Mouse (Mus musculus) cerebellum, postnatal 14 days (tissue): ENCODE data around the gene Carns1.

Source experiments
- DNase-seq, 2 experiments: peaks; one replicate each; pipeline ENCODE4 v3.0.0; 2021; ENCODE audit warnings: mixed read lengths in 2 of 2

The Carns1 gene

DNA sequence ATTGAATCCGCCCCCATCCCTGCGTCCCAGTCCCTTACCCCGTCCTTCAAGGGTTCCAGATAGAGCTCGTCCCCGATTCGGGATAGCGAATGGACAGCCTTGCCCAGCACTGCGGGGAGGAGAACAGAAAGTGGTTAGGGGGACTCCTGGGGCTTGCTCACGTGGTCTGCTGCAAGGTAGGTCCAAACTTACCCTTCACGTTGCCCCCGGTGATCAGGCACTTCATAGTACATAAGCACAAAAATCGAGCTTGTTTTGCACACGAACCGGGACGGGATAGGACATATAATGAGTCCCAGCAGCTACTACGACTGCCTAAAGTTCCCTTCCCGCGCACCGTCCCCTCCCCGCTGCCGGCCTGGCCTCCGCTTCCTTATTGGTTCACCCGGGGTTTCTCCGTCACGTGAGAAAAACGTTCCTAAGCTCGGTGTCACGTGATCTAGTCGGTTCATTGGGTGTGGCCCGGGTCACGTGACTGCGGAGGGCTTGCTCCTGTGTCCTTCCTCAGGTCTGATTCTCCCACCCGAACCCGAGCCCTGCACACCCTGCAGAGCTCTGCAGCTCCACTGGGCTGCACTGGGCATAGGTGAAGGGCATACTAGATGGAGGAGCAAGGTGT lies 26.1 kb upstream of the Carns1 start, which contains the start of gene Rad9a:
Gene Rad9a (minus strand): TSS at position 372 of the 619 bp plus-strand sequence.
- DNase-seq = peak; percentile 97 to 98

- no peak for DNase-seq
These were observed 21.9 kb upstream of the Carns1 start for GRCm38 (mm10) chr19:4197180-4197579.

DNA sequence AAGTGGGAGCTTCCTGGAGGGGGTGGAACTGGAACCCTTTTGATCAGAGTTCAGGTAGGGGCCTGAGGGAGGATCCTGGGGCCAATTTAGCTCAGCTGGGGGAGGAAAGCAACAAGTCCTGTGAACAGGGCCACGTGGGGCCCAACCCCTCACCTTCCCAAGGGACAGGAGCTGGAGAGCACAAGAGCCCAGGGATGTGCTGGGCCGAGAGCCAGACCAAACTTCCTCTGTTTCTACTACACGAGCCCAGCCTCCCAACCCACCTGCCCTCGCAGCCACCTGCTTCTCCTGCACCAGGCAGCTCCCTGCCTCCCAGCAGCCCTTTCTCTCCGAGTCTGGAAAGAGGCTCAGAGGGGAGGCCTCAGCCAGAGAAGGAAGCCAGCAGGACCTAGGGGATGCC lies 21.3 kb upstream of the Carns1 start:
- no peak for DNase-seq

DNA sequence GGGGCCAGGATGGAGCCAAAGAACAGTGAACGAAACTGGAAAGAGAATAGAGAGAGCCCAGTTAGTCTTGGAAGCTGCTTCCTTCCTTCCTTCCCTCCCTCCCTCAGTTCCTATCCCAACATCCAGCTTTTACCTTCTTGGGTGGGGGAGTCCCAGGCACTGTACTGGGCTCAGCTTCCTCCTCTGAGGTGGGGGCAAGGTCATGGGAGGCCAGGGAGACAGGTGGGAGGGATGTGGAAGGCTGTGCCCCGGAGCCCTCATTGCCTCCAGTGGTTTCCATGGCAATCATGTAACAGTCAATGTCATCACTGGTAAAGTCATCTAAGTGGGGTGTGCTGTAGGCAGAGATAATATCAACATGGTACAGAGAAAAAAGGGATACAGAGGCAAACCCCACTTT lies 20.8 kb upstream of the Carns1 start:
- DNase-seq = no peak

DNA sequence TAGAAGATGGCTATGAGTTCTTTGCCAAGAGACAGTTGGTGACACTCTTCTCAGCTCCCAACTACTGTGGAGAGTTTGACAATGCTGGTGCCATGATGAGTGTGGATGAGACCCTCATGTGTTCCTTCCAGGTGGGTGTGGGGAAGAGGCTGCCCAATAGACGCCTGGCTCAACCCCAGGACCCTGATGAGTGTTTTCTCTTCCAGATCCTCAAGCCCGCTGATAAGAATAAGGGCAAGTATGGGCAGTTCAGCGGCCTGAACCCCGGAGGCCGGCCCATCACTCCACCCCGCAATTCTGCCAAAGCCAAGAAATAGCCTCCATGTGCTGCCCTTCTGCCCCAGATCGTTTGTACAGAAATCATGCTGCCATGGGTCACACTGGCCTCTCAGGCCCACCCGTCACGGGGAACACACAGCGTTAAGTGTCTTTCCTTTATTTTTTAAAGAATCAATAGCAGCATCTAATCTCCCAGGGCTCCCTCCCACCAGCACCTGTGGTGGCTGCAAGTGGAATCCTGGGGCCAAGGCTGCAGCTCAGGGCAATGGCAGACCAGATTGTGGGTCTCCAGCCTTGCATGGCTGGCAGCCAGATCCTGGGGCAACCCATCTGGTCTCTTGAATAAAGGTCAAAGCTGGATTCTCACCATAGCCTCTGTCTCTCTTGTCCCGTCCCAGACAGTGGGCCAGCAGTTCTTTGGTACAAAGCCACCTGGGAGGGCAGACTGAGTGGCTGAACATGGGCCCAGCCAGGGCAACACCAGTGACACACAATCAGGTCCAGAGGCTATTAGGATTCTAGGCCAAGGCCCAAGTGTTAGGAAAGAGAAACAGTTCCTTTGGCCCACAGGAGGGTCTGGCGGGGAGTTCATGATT lies 19.7 kb upstream of the Carns1 start:
- DNase-seq = peak; percentile 96 to 98

DNA sequence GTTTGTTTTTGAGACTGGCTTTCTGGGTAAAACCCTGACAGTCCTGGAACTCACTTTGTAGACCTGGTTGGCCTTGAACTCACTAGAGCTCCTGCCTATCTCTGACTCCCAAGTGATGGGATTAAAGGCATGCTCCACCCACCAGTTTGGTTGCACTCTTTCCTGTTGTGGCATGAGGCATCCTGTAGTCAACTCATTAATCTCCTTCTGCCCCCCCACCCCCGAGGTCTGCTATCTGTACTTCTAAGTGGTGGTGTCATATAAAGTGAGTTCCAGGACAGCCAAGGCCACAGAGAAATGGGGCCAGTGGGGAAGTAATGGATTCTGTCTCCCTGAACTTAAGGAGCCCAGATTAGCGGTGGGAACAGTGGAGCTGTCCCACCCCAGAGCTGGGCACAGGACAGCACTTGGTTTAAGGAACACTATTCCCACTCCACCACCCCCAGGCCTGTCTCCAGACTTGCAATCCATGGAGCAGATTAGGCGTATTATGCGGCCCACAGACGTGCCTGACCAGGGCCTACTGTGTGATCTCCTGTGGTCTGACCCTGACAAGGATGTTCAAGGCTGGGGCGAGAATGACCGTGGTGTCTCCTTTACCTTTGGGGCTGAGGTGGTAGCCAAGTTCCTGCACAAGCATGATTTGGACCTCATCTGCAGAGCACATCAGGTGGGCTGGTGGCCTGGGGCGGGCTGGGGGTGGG lies 18.9 kb upstream of the Carns1 start:
- DNase-seq = no peak

GRCm38 (mm10) chr19:4193129-4193528 lies 17.9 kb upstream of the Carns1 start:
- DNase-seq = no peak

DNA sequence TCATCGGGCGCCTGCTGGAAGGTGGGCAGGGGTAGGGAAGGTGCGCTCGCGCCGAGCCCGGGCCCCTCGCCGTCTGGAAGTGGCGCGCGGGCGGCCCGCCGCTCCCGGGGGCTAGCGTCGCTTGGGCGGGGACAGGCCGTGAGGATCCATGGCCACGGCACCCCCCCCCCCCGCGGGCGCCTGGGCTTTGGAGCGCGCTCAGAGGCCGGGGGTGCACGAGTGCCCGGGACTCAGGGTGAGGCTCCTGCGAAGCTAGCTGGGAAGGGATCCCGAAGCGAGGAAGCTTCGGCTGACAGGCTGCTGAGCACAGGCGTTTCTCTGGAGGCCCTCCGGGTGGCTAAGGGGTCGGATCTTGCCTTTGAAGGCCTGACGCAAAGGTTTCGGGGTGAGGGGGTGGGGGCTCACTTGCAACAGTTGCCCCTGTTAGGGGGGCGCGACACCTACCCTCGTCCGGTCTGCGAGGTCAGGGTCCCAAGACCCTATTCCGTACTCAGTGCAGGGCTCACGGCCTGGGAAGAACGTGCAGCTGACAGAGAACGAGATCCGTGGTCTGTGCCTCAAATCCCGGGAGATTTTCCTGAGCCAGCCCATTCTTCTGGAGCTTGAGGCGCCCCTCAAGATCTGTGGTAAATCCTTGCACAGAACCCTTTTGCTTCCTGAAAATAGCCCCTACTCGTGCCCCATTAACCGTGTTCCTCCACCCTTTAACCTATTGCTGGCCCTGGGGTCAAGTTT lies 17.1 kb upstream of the Carns1 start:
- no peak for DNase-seq

- DNase-seq = peak; percentile 98 to 99
These were observed 16.4 kb upstream of the Carns1 start, which contains the start of gene Ppp1ca for GRCm38 (mm10) chr19:4191528-4192250. Ppp1ca (plus strand) TSS chr19:4192065.

GRCm38 (mm10) chr19:4190831-4191334 lies 15.6 kb upstream of the Carns1 start, which contains the start of gene Tbc1d10c:
Tbc1d10c (minus strand) TSS chr19:4191284.
- no peak for DNase-seq

DNA sequence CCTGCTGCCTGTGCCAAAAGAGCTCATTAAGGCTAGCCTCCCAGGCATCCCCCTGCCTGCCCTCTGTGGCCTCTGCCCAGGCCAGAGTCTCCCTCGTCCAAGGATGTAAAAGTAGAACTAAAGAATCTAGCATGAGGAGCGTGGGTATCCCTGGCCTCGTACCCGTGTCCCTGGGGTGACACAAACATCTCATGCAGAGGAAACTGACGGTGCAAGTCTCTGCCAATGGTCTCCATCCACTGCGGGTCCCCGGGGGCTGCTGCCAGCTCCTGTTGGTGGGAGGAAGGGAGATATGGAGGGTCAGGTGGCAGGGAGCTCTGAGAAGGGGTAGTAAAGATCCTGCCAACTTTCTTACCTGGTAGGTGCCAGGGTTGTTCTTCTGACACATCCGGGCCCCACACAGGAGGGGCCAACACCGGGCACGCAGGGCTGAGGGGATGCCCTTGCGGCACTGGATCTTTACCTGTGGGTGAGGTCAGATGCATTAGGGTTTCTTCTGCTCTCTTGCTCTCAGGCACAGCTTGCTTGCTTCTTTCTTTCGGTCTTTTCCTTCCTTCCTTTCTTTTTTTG lies 13.9 kb upstream of the Carns1 start:
- DNase-seq = no peak

DNA sequence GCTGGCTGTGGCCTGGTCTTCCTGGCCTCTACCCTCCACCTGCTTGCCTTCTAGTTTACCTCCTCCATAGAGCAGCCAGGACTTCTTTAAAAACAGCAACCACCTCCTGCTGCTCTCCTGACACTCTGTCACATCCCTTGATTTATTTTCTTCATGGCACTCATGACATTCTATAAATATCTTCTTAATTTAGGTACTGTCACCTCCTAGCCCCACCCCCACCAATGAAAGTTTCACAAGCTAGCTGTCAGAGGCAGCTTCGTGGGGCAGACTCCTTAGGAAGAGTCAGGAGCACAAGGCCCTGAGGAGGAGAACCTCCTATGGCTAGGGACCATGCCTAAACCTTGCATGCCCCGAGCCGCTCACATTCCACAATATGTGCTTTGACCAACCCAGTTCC lies 12.0 kb upstream of the Carns1 start:
- no peak for DNase-seq

DNA sequence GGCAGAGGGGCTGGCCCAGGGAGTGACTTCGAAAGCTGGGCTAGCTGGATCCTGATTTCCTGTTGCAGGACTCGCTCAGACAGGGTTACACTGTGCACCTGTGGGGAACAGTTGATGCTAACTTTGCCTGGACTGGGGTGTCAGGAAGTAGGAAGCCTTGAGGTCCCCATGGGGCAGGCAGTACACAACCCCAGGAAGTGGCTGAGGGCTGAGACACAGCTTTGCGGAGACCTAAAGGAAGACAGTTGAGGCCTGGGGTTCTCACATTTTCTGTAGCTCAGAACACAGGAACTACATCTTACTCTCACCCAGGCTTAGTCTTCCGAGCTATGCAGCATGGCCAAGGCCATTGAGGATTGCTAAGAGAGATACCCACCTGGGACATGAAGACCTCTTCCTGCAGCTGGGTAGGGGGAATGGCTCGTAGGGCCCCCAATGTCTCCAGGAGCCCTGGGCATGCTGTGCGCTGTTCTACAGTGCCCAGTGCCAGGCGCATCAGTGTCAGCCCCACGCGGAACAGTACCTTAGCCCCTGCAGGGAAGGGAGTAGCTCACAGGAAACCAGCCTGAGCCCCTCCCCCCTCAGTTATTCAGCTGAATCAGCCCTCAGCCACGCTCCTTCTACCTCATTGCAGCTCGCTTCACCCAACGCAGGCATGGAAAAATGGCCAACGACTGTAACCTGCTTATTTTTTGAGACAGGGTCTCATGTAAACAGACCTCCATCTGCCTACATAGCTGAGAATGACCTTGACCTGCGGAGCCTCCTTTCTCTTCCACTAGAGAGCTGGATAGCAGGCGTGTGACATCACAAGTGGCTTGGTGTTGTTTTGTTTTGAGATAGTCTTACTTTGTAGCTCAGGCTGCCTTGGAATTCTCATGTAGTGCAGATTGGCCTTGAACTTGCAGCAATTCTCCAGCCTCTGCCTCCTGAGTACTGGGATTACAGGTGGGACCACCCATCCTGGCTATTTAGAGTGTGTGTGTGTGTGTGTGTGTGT lies 10.0 kb upstream of the Carns1 start:
- no peak for DNase-seq

- DNase-seq = no peak
These were observed 8.4 kb upstream of the Carns1 start for GRCm38 (mm10) chr19:4183689-4184088.

DNA sequence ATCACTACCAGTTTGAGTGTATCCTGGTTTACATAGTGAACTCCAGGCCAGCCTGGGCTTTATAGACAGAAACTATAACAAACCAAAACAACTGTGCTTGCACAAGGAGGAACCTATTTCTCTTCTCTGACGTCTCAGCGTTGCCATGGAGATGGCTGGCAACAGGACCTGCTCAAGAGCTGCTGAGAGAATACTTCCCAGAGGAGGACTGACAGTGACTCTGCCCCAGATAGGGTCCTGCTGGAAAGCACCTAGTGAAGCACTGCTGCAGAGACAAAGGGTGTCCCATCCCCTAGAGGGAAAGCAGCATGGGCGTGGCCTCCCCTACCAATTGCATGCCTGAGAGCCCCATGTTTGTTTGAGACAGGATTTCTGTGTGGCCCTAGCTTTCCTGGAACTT lies 6.6 kb upstream of the Carns1 start:
- DNase-seq = peak in 1 of 2 experiments; percentile 36

DNA sequence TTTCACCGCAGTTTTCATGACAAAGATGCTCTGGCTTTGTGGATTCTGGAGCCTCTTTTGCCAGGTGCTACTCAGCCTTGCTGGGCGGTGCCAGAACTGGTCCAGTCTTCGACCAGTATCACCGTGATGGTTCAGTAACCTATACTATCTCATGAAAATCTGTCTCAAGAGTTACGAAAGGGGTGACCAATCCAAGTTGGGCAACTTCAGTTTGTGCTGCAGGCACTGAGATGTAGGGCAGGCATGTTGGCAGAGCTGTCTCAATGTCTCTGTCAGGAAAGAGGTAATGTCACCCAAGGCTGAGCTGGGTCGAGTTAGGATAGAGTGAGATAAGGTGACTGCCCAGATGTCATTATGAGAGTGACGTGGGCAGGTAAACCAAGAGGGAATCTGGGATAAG lies 5.1 kb upstream of the Carns1 start:
- DNase-seq = no peak

- DNase-seq = no peak
These were observed 2.4 kb downstream of the Carns1 start for GRCm38 (mm10) chr19:4172925-4173324.

DNA sequence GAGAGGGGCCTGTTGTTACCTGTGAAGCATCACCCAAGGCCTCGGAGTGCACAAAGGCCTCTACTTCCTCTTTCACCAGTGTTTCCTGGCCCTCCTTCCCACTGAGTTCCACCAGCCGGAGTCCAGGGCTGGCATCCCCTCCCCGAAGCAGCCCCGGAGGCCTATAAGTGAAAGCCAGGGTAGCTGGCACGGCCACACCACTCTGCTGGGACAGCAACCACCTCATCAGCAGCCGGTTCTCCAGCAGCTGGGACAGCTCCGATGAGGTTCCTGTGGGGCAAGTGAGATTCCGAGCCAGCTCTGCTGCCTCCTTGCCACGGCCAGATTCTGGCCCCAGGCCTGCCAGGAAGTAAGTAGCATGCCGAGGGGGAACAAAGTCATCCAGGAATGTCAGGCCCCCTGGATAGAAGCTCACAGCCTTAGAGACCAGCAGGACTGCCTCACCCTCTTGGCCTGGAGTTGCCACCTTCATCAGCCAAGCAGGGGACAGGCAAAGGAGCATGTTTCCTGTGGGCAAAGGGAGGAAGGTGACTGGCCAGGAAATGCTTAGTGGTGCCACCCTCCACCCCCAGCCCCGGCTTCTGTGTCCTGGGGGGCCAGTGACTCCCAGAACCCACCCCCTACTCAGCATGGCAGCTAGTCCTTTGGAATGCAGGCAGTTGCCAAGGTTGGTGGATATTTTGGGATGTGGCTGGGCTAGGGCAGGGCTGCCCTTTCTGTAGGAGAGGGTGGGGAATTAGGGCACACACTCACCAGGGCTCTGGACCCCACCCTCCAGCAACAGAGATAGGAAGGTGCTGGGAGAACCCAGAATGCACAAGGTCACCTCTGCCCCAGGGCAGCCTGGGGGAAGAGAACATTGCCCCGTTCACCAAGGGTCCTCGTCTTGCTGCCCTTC lies 3.6 kb downstream of the Carns1 start:
- peak; percentile 27 to 28 for DNase-seq
